8 mouse cellular contexts compared by ENCODE assay signal in the genomic region with DNA sequence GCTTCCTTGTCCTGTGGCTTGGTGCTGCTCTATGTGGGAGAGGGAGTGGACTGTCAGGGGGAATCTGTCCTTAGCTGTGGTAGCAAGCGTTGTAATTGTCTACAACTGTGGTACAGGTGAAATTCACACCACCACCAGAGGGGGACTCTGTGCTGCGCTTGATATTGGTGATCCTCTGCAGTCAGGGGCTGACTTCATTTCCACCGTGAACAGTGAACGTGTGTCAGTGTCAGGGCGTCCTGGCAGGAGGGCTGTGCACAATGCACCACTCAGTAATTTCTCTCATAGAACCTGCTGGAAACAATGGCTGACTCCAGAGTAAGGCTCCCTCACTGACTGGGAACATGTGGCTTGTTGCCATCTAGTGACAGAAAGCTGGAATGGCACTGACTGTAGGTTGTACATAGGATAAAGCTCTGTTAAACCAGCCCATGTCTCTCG.
DNase-seq lines count a peak whose midpoint lies in the region; ATAC-seq and TF ChIP-seq lines count a peak whose summit lies in the region.

No protein-coding gene starts in this region.

- DNase-seq in thymus, postnatal 0 days (ENCODE audit: low spot score), result peak; percentile 53
- no peak for DNase-seq in thymus, postnatal 36 days
- DNase-seq in kidney, postnatal 0 days (ENCODE audit: low spot score), result peak; percentile 88
- DNase-seq in liver, adult 2 months (ENCODE audit: extremely low read depth, low read depth, low spot score), result peak; percentile 29
- DNase-seq in neural tube, embryonic 11.5 days (ENCODE audit: low spot score), result peak; percentile 68
- DNase-seq in ovary, adult 18-20 months (ENCODE audit: low spot score), result no peak

- H3K27ac ChIP-seq in heart, embryonic 15.5 days, result no peak overlapping the region
- no peak overlapping the region for H3K27ac ChIP-seq in kidney, postnatal 0 days
- H3K27ac ChIP-seq in liver, adult 2 months (replicated peaks; ENCODE audit: insufficient read depth, low read depth, low read length), result no peak overlapping the region
- no peak overlapping the region for H3K27ac ChIP-seq in neural tube, embryonic 11.5 days (ENCODE audit: low read depth, low read length)

- peak; percentile 88 for TF ChIP-seq CTCF in kidney, postnatal 0 days (IDR thresholded peaks at IDR 0.05; ENCODE audit: low read depth)
- TF ChIP-seq CTCF in liver, adult 2 months (IDR thresholded peaks at IDR 0.05; ENCODE audit: low read depth, low read length), result peak; percentile 37

- ATAC-seq in common myeloid progenitor, adult 5-6 weeks (replicated peaks; ENCODE audit: low read depth, poor library complexity, severe bottlenecking), result peak; percentile 93
- peak; percentile 72; the same call in 1 of the 2 replicates for ATAC-seq in heart, embryonic 15.5 days (replicated peaks; ENCODE audit: insufficient number of reproducible peaks, insufficient read depth, low FRiP score, low read depth)
- ATAC-seq in kidney, postnatal 0 days (replicated peaks; ENCODE audit: low FRiP score, low read depth), result peak; percentile 46; the same call in 1 of the 2 replicates
- peak; percentile 84 for ATAC-seq in neural tube, embryonic 11.5 days (ENCODE audit: insufficient read depth, low FRiP score, low TSS enrichment)

- no peaks in the 10 kb centered on the region for H3K9me3 ChIP-seq in heart, embryonic 15.5 days (replicated peaks)
- H3K9me3 ChIP-seq in kidney, postnatal 0 days (replicated peaks; ENCODE audit: low read length), result no peaks in the 10 kb centered on the region
- no peaks in the 10 kb centered on the region for H3K9me3 ChIP-seq in neural tube, embryonic 11.5 days (ENCODE audit: control insufficient read depth, low read length)

- no peak overlapping the region for H3K4me2 ChIP-seq in heart, embryonic 15.5 days
- H3K4me2 ChIP-seq in kidney, postnatal 0 days (ENCODE audit: low read length), result no peak overlapping the region
- H3K4me2 ChIP-seq in neural tube, embryonic 11.5 days (ENCODE audit: low read depth), result no peak overlapping the region

- H3K4me1 ChIP-seq in heart, embryonic 15.5 days (replicated peaks), result no peaks in the 10 kb centered on the region
- H3K4me1 ChIP-seq in kidney, postnatal 0 days (replicated peaks; ENCODE audit: insufficient read depth, low read length), result no peaks in the 10 kb centered on the region
- no peaks in the 10 kb centered on the region for H3K4me1 ChIP-seq in liver, adult 2 months (ENCODE audit: control insufficient read depth, insufficient read depth, low read length)
- no peaks in the 10 kb centered on the region for H3K4me1 ChIP-seq in neural tube, embryonic 11.5 days (ENCODE audit: control insufficient read depth, insufficient read depth, low read length)

- no peaks in the 10 kb centered on the region for H3K79me2 ChIP-seq in liver, adult 2 months (ENCODE audit: control insufficient read depth, insufficient read depth, low read length)

- no peak for TF ChIP-seq POLR2A in liver, adult 2 months (IDR thresholded peaks at IDR 0.05; ENCODE audit: extremely low read depth, insufficient read depth, low read length)

- H3K4me3 ChIP-seq in heart, embryonic 15.5 days, result no peak overlapping the region
- no peak overlapping the region for H3K4me3 ChIP-seq in kidney, postnatal 0 days (replicated peaks; ENCODE audit: low read depth, low read length)
- no peak overlapping the region for H3K4me3 ChIP-seq in liver, adult 2 months (ENCODE audit: insufficient read depth, low read depth, low read length)
- H3K4me3 ChIP-seq in neural tube, embryonic 11.5 days (ENCODE audit: low read depth, low read length), result no peak overlapping the region

- 28% methylated on average over 6 of the region's 6 CpGs for WGBS in heart, embryonic 15.5 days
- WGBS in kidney, postnatal 0 days, result 37% methylated on average over 6 of the region's 6 CpGs
- WGBS in liver, adult 2 months, result 27% methylated on average over 6 of the region's 6 CpGs
- WGBS in neural tube, embryonic 11.5 days, result 26% methylated on average over 6 of the region's 6 CpGs

- H3K27me3 ChIP-seq in heart, embryonic 15.5 days, result no peaks in the 10 kb centered on the region; the same call in 1 of the 2 replicates
- no peaks in the 10 kb centered on the region for H3K27me3 ChIP-seq in kidney, postnatal 0 days (ENCODE audit: insufficient read depth, low read length)
- no peaks in the 10 kb centered on the region for H3K27me3 ChIP-seq in liver, adult 2 months (ENCODE audit: control insufficient read depth, insufficient read depth, low read length)
- H3K27me3 ChIP-seq in neural tube, embryonic 11.5 days (ENCODE audit: control insufficient read depth, insufficient read depth, low read length), result no peaks in the 10 kb centered on the region

- H3K36me3 ChIP-seq in heart, embryonic 15.5 days, result no peaks in the 10 kb centered on the region
- no peaks in the 10 kb centered on the region for H3K36me3 ChIP-seq in kidney, postnatal 0 days (ENCODE audit: insufficient read depth, low read length)
- no peaks in the 10 kb centered on the region for H3K36me3 ChIP-seq in liver, adult 2 months (ENCODE audit: control insufficient read depth, insufficient read depth, low read length)
- H3K36me3 ChIP-seq in neural tube, embryonic 11.5 days (ENCODE audit: control insufficient read depth, insufficient read depth, low read length), result no peaks in the 10 kb centered on the region

- no peak overlapping the region for H3K9ac ChIP-seq in heart, embryonic 15.5 days
- no peak overlapping the region for H3K9ac ChIP-seq in kidney, postnatal 0 days (ENCODE audit: low read depth, low read length)
- H3K9ac ChIP-seq in liver, adult 2 months (ENCODE audit: low read depth, low read length), result no peak overlapping the region
- H3K9ac ChIP-seq in neural tube, embryonic 11.5 days (ENCODE audit: low read length), result no peak overlapping the region

Comparison
In these comparisons a context has a peak if more than half of its experiments do, and no peak if none do; other contexts are left out.
1. DNase-seq: peak in thymus, postnatal 0 days (single experiment), kidney, postnatal 0 days (single experiment), liver, adult 2 months (single experiment) and neural tube, embryonic 11.5 days (single experiment); none in thymus, postnatal 36 days (0 of 2) and ovary, adult 18-20 months (single experiment).
2. Peak in every context shown above with its lines, with median percentiles within 50 percentile points of each other: ATAC-seq.